In genomic region chr2:158325609-158326008, GRCm38 (mm10) we compare ENCODE assay signal across 21 mouse cellular contexts. TPM values are rescaled to one million over a fixed set of nuclear protein-coding genes. Genes with fewer than 3 reads are reported as not detected.
A peak's percentile ranks its signal among the peaks of the same experiment; 100 is the strongest.
DNase-seq lines count a peak whose midpoint lies in the region; ATAC-seq lines count a peak whose summit lies in the region.
"Had no signal": no experiment of that assay in that cellular context is flagged by ENCODE, and none has a peak within 500 bp of the region (broad histone marks: within the 10 kb centered on the region; RNA-seq: fewer than 3 reads in every experiment).

No protein-coding gene starts in this region.

- 0 out of 2 replicates have a peak, but pooled peaks cover 5% of the 10 kb centered on the region for H3K4me1 ChIP-seq in hindbrain, embryonic 15.5 days (replicated peaks)
- H3K4me1 ChIP-seq in hindbrain, embryonic 10.5 days (replicated peaks): peaks cover 10% of the 10 kb centered on the region; the same call in 1 of the 2 replicates
- peaks cover 10% of the 10 kb centered on the region; the same call in 1 of the 2 replicates for H3K4me1 ChIP-seq in neural tube, embryonic 15.5 days
- H3K4me1 ChIP-seq: embryonic facial prominence, embryonic 13.5 days; embryonic facial prominence, embryonic 15.5 days; forebrain, embryonic 12.5 days had no signal

- H3K9me3 ChIP-seq in hindbrain, embryonic 15.5 days: no peaks in the 10 kb centered on the region
- no peaks in the 10 kb centered on the region for H3K9me3 ChIP-seq in hindbrain, embryonic 10.5 days
- H3K9me3 ChIP-seq in neural tube, embryonic 15.5 days (replicated peaks): no peaks in the 10 kb centered on the region
- H3K9me3 ChIP-seq: embryonic facial prominence, embryonic 13.5 days; embryonic facial prominence, embryonic 15.5 days; forebrain, embryonic 10.5 days; forebrain, embryonic 12.5 days had no signal

- H3K27ac ChIP-seq in hindbrain, embryonic 15.5 days (replicated peaks): no peak overlapping the region
- H3K27ac ChIP-seq in hindbrain, embryonic 10.5 days: no peak overlapping the region
- peak overlapping the region; percentile 64; the same call in 1 of the 2 replicates for H3K27ac ChIP-seq in neural tube, embryonic 15.5 days (replicated peaks)
- H3K27ac ChIP-seq: embryonic facial prominence, embryonic 13.5 days; embryonic facial prominence, embryonic 15.5 days; forebrain, embryonic 10.5 days; forebrain, embryonic 12.5 days had no signal

- ATAC-seq in hindbrain, embryonic 15.5 days (ENCODE audit: low FRiP score, low read depth): 0 out of 2 replicates have a peak, but pooled peaks have one; percentile 14
- peak; percentile 30; the same call in 1 of the 2 replicates for ATAC-seq in neural tube, embryonic 15.5 days (ENCODE audit: low FRiP score)

- no peak overlapping the region for H3K9ac ChIP-seq in hindbrain, embryonic 15.5 days
- H3K9ac ChIP-seq in neural tube, embryonic 15.5 days (replicated peaks): no peak overlapping the region
- H3K9ac ChIP-seq: embryonic facial prominence, embryonic 13.5 days; embryonic facial prominence, embryonic 15.5 days; forebrain, embryonic 12.5 days had no signal

- no peaks in the 10 kb centered on the region for H3K36me3 ChIP-seq in hindbrain, embryonic 15.5 days
- H3K36me3 ChIP-seq in hindbrain, embryonic 10.5 days: no peaks in the 10 kb centered on the region
- no peaks in the 10 kb centered on the region for H3K36me3 ChIP-seq in neural tube, embryonic 15.5 days
- H3K36me3 ChIP-seq: embryonic facial prominence, embryonic 13.5 days; embryonic facial prominence, embryonic 15.5 days; forebrain, embryonic 10.5 days; forebrain, embryonic 12.5 days had no signal

- H3K4me3 ChIP-seq in hindbrain, embryonic 15.5 days: no peak overlapping the region
- H3K4me3 ChIP-seq in hindbrain, embryonic 10.5 days: no peak overlapping the region
- no peak overlapping the region for H3K4me3 ChIP-seq in neural tube, embryonic 15.5 days (replicated peaks)
- H3K4me3 ChIP-seq: embryonic facial prominence, embryonic 13.5 days; embryonic facial prominence, embryonic 15.5 days; erythroblast, embryonic 14.5 days; forebrain, embryonic 10.5 days; forebrain, embryonic 12.5 days had no signal

- H3K27me3 ChIP-seq in hindbrain, embryonic 15.5 days: no peaks in the 10 kb centered on the region
- H3K27me3 ChIP-seq in hindbrain, embryonic 10.5 days (ENCODE audit: insufficient read depth, poor library complexity, severe bottlenecking): no peaks in the 10 kb centered on the region
- no peaks in the 10 kb centered on the region for H3K27me3 ChIP-seq in neural tube, embryonic 15.5 days (replicated peaks)
- H3K27me3 ChIP-seq: embryonic facial prominence, embryonic 13.5 days; embryonic facial prominence, embryonic 15.5 days; forebrain, embryonic 12.5 days had no signal

- DNase-seq in hindbrain, embryonic 10.5 days (ENCODE audit: low spot score): no peak
- DNase-seq in retina, postnatal 1 day: peak; percentile 42
- no peak for DNase-seq in retina, embryonic 14.5 days (ENCODE audit: low spot score)
- no peak for DNase-seq in urinary bladder, adult 2 months (ENCODE audit: low spot score)
- DNase-seq: adrenal gland, postnatal 10 days; adrenal gland, postnatal 25 days; cerebellum, adult 11 months; cerebellum, adult 18-20 months; cerebellum, adult 8-10 months; cerebellum, adult 9-11 months; cerebellum, postnatal 14 days; cerebellum, postnatal 36 days; embryo, embryonic 11 days had no signal

- H3K4me2 ChIP-seq in hindbrain, embryonic 15.5 days: no peak overlapping the region
- no peak overlapping the region for H3K4me2 ChIP-seq in neural tube, embryonic 15.5 days
- H3K4me2 ChIP-seq: embryonic facial prominence, embryonic 15.5 days; forebrain, embryonic 12.5 days had no signal

- 34% methylated on average over 8 of the region's 8 CpGs for WGBS in hindbrain, embryonic 15.5 days
- 61% methylated on average over 8 of the region's 8 CpGs for WGBS in hindbrain, embryonic 10.5 days
- 29% methylated on average over 8 of the region's 8 CpGs for WGBS in neural tube, embryonic 15.5 days

RNA-seq across cellular contexts. Expression of gene Lbp, which starts 19.3 kb away (rescaled TPM):
- polyA plus RNA-seq in hindbrain, embryonic 15.5 days (2015; fragmentation: Nextera tagmentation; extraction: Ambion mirVana): 5.4 and 6.8 TPM in 2 replicates
- 2.2 and 3.4 TPM in 2 replicates for polyA plus RNA-seq in hindbrain, embryonic 10.5 days (2016; fragmentation: Nextera tagmentation; extraction: Ambion mirVana)
- polyA plus RNA-seq in neural tube, embryonic 15.5 days (2015; fragmentation: Nextera tagmentation; extraction: Ambion mirVana): 2.3 and 3.4 TPM in 2 replicates
- polyA plus RNA-seq in urinary bladder, adult 2 months (2012; rRNA removed): 107 and 122 TPM in 2 replicates
- polyA plus RNA-seq: C2C12 had no signal

RNA-seq across cellular contexts. Expression of gene Snhg11, which starts 49.8 kb away (rescaled TPM):
- 721 and 898 TPM in 2 replicates for polyA plus RNA-seq in hindbrain, embryonic 15.5 days (2015; fragmentation: Nextera tagmentation; extraction: Ambion mirVana)
- polyA plus RNA-seq in hindbrain, embryonic 10.5 days (2016; fragmentation: Nextera tagmentation; extraction: Ambion mirVana): 41.0 and 88.9 TPM in 2 replicates
- 898 and 1,236 TPM in 2 replicates for polyA plus RNA-seq in neural tube, embryonic 15.5 days (2015; fragmentation: Nextera tagmentation; extraction: Ambion mirVana)
- 42.5 and 79.4 TPM in 2 replicates for polyA plus RNA-seq in urinary bladder, adult 2 months (2012; rRNA removed)
- polyA plus RNA-seq: C2C12; erythroblast, embryonic 14.5 days had no signal

Comparison
In these comparisons a context has a peak if more than half of its experiments do, and no peak if none do; other contexts are left out.
1. RNA of gene Lbp, which starts 19.3 kb away (polyA plus RNA-seq): 107 to 122 TPM in urinary bladder, adult 2 months; 5.4 to 6.8 TPM in hindbrain, embryonic 15.5 days, 2.3 to 3.4 TPM in neural tube, embryonic 15.5 days and 2.2 to 3.4 TPM in hindbrain, embryonic 10.5 days; every median in the first group is over 10 times any median in the second.